Mouse (Mus musculus) inflammation-experienced regulatory T-cells (primary cell): ENCODE measurements around the gene 0610012G03Rik. TPM values are rescaled to one million over a fixed set of nuclear protein-coding genes. Genes with fewer than 3 reads are reported as not detected.

ENCODE experiments used
- polyA plus RNA-seq, 2 experiments: library from polyadenylated mRNA; unstranded; fragments of 100-300 nt; shearing (Covaris generic); gene quantifications; one replicate each; pipeline ENCODE4 v1.2.1; 2017

Gene 0610012G03Rik
- 10 to 100 TPM; 32.8 to 48.4 TPM for polyA plus RNA-seq

GRCm38 (mm10) chr16:31948345-31948774 is at the start of gene 0610012G03Rik, which contains the start of gene Ncbp2:
Gene 0610012G03Rik, minus strand, starts transcription at chr16:31948494.
Gene Ncbp2, plus strand, starts transcription at chr16:31948513.

GRCm38 (mm10) chr16:31933751-31934549 is 14.3 kb downstream of the 0610012G03Rik start, which contains the start of gene Pigz:
Gene Pigz, plus strand, starts transcription at chr16:31933851.

Other genes with a start within 250 kb of the 0610012G03Rik start
- under 1 TPM in 1 of 2 experiments, not detected in 1; 0.39 TPM for gene Meltf, start 69.7 kb downstream of the 0610012G03Rik start, polyA plus RNA-seq
- 1 to 10 TPM in 1 of 2 experiments, not detected in 1; 1.1 TPM for gene Pigz, start 14.6 kb downstream of the 0610012G03Rik start, polyA plus RNA-seq
- gene Ncbp2, start within 50 bp of the 0610012G03Rik start, polyA plus RNA-seq: 10 to 100 TPM; 39.9 to 46.7 TPM
- gene Senp5, start 54.8 kb upstream of the 0610012G03Rik start, polyA plus RNA-seq: 10 to 100 TPM; 17.2 to 19.6 TPM
- gene Pak2, start 130.8 kb upstream of the 0610012G03Rik start, polyA plus RNA-seq: 100 to 1,000 TPM; 124 to 142 TPM
- gene Pigx, start 151.2 kb upstream of the 0610012G03Rik start, polyA plus RNA-seq: 100 to 1,000 TPM; 161 to 181 TPM
- 10 to 100 TPM; 28.6 to 34.3 TPM for gene Cep19, start 151.3 kb upstream of the 0610012G03Rik start, polyA plus RNA-seq
- 100 to 1,000 TPM in 1 of 2 experiments, 10 to 100 TPM in 1; 69.0 to 105 TPM for gene Nrros, start 217.1 kb upstream of the 0610012G03Rik start, polyA plus RNA-seq
- not detected for gene Bex6, start 231.3 kb upstream of the 0610012G03Rik start, polyA plus RNA-seq